Mouse (Mus musculus) thymus, adult 2 months (tissue): ENCODE results near the gene Pigv.

Source experiments
- CTCF ChIP-seq: fragments of 200-500 bp; IDR thresholded peaks from 2 replicates; pipeline ENCODE4 v1.5.1; 2012; ENCODE audit warnings: mild to moderate bottlenecking, control low read depth, low read length, moderate library complexity, borderline replicate concordance; ENCODE audit not compliant: control insufficient read depth, poor library complexity, insufficient read depth; ENCODE audit errors: extremely low read depth
- POLR2A ChIP-seq: fragments of 200-500 bp; IDR thresholded peaks from 2 replicates; pipeline ENCODE4 v1.6.1; 2012; ENCODE audit warnings: mild to moderate bottlenecking, low read length, control low read depth, moderate library complexity; ENCODE audit not compliant: control insufficient read depth, poor library complexity, insufficient read depth; ENCODE audit errors: extremely low read depth

- TF ChIP-seq CTCF, result no peak
- TF ChIP-seq POLR2A, result no peak
Measured at GRCm38 (mm10) chr4:133700905-133701368, 28.5 kb upstream of the Pigv start.
